Mouse (Mus musculus) ES-E14 (cell line): Measurements from ENCODE around the gene Lhpp.

Experiments used
- CHD2 ChIP-seq: IDR thresholded peaks from 2 replicates; pipeline ENCODE4 v1.6.1; 2014; ENCODE audit warnings: mild to moderate bottlenecking, low read depth, low read length, inconsistent platforms
- HCFC1 ChIP-seq: IDR thresholded peaks from 2 replicates; pipeline ENCODE4 v1.6.1; 2012; ENCODE audit warnings: low read length, inconsistent platforms, borderline replicate concordance; ENCODE audit not compliant: insufficient read depth
- ZC3H11A ChIP-seq: IDR thresholded peaks from 2 replicates; pipeline ENCODE4 v1.6.1; 2012; ENCODE audit warnings: low read depth, mild to moderate bottlenecking, inconsistent platforms, low read length, borderline replicate concordance

DNA sequence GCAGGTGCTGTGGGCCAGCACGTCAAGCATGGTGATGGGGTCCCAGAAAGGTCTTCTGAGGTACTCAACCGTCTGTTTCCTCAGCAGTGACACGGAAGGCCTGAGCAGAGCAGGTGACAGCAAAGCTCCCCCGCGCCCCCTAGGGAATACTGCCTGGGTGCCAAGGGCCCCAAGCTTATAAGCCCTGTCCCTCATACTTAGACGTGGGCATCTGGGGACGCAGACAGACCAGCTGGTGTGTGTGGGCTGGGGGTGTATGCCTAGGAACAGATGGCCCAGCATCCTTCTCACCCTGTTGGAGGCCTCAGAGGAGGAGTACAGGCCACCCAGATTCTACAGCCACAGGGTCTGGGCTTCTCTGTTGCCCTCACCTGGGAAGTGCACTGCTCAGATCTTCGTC, 110.1 kb downstream of the Lhpp start:
- TF ChIP-seq CHD2 (no peak), ZC3H11A (no peak), HCFC1 (no peak)
